Mouse (Mus musculus): Measurements from ENCODE around the gene Gm11492. TPM values are rescaled to one million over a fixed set of nuclear protein-coding genes. Genes with fewer than 3 reads are reported as not detected.

The Gm11492 gene
- polyA plus RNA-seq, 1 experiment from 2014 or later = not detected

DNA sequence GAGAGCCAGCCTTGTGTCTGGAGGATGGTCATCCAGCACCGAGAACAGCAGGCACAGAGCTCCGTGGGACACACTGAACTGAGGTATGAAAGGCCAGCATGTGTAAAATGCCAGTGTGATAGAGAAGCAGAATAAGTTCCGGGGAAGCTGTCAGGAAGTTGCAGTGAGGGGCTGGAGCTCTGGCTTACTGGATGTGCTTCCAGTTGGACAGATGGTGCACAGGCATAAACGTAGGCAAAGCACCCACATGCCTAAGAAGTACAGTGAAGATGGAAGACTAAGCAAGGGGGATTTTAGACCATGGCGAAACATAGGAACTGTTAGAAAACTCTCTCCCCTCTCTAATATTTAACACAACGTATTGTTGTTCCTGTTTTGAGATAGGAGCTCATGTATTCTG lies 5.2 kb upstream of the Gm11492 start:
- no peaks in the 10 kb centered on the region for H3K27me3 ChIP-seq (ENCODE audit: poor library complexity, severe bottlenecking)
- WGBS = 89% methylated on average over 6 of the region's 6 CpGs
- H3K4me3 ChIP-seq = no peak overlapping the region
- DNase-seq (ENCODE audit: extremely low spot score, low spot score) = no peak
- no peaks in the 10 kb centered on the region for H3K4me1 ChIP-seq
- no peak overlapping the region for H3K27ac ChIP-seq
- H3K9me3 ChIP-seq = no peaks in the 10 kb centered on the region
- no peaks in the 10 kb centered on the region for H3K36me3 ChIP-seq (replicated peaks)

DNA sequence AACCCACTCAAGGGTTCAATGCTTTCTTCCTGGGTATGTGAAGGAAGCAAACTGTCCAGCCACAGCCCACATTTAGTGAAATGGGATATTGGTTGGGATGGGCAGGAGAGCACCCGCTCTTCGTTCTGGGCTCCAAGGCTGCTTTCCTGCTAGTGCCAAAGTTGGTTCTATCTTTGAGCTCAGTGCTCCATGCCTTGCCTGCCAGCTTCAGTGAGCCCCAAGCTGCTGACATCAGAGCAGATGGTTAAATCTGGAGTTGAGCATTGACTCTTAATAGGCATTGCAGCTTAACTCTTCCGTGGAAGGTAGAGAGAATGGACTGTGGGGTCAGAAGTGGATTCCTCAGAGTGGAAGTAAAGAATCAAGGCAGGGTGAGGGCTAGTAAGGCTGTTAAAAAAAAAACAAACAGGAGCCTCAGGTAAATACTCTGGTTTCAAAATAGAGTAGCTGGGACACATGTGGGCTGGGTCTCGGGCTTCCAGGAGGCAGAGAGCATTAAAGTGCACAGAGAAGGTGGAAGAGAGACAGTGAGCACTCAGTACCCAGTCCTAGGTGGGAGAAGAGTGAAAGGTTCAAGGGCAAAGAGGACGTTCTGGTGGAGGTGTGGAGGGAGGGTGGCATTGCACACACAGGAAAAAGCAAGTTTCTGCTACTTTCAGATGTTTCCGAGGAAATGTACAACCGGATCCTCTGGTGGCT lies 2.0 kb downstream of the Gm11492 start, which contains the start of gene Sept4:
Gene Sept4 (plus strand): TSS at position 649 of the 699 bp plus-strand sequence.
- Histone ChIP-seq H3K4me1 (peaks cover 4% of the 10 kb centered on the region; the same call in 1 of the 2 replicates), H3K4me3 (no peak within 1 kb of the TSS), H3K27me3 (ENCODE audit: poor library complexity, severe bottlenecking) (no peaks in the 10 kb centered on the region), H3K27ac (no peak within 1 kb of the TSS), H3K9me3 (no peaks in the 10 kb centered on the region), H3K36me3 (replicated peaks) (no peaks in the 10 kb centered on the region)
- no peak for DNase-seq (ENCODE audit: extremely low spot score, low spot score)
- WGBS = 87% methylated on average over 7 of the region's 7 CpGs

DNA sequence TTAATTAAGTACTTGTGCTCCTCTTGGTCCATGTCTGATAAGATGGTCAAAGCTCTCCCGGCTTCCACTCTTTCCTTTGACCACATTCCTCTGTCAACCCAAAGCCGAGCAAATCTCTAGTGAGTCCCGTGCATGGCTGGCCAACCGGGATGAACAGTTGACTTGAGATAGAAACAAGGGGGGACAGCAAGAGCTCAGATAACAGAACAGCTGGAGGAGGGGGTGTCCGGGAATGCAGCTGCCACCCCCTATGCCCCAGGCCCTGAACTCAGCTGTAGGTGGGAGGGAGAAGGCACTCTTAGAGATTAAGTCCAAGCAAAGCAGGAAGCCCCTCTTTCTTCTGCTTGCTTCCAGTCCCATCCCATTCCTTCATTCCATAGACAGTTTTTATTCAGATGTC lies 4.3 kb downstream of the Gm11492 start:
- H3K36me3 ChIP-seq (replicated peaks) = no peaks in the 10 kb centered on the region
- no peak overlapping the region for H3K4me3 ChIP-seq
- no peak overlapping the region for H3K27ac ChIP-seq
- no peak for DNase-seq (ENCODE audit: extremely low spot score, low spot score)
- 66% methylated on average over 5 of the region's 5 CpGs for WGBS
- no peaks in the 10 kb centered on the region for H3K27me3 ChIP-seq (ENCODE audit: poor library complexity, severe bottlenecking)
- H3K4me1 ChIP-seq = peaks cover 4% of the 10 kb centered on the region; the same call in 1 of the 2 replicates
- no peaks in the 10 kb centered on the region for H3K9me3 ChIP-seq

DNA sequence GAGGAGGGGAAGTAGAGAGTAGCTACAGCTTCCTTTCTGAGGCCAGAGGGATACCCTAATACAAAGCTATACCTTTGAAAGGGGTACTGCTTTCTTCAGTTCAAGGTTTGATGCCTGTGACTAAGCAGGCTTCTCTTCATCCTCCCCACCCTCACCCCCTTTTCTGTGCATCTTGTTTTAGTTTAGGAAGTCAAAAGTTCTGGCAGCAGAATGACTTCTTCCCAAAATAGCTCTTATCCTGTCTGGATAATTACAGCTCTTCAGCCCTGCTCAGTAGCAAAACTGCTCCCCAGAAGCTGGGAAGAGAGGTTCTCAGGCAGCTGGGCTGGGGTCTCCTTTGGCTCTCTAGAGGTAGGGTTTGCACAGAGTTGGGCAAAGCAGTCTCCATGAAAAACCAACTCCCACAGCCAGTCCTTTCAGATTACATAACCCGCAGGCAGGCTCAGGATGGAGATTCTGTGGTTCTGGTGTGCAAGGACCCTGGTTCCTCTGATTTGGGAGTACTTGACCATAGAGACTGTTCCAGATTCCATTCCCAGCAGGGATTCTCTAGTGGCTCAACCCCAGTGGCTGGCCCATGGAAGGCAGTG lies 5.0 kb downstream of the Gm11492 start:
- 94% methylated on average over 1 of the region's 1 CpGs for WGBS
- H3K36me3 ChIP-seq (replicated peaks) = no peaks in the 10 kb centered on the region
- DNase-seq (ENCODE audit: extremely low spot score, low spot score) = no peak
- no peak overlapping the region for H3K27ac ChIP-seq
- no peaks in the 10 kb centered on the region for H3K9me3 ChIP-seq
- peaks cover 4% of the 10 kb centered on the region; the same call in 1 of the 2 replicates for H3K4me1 ChIP-seq
- peaks cover under 1% of the 10 kb centered on the region; the same call in 1 of the 2 replicates for H3K27me3 ChIP-seq (ENCODE audit: poor library complexity, severe bottlenecking)
- H3K4me3 ChIP-seq = no peak overlapping the region

DNA sequence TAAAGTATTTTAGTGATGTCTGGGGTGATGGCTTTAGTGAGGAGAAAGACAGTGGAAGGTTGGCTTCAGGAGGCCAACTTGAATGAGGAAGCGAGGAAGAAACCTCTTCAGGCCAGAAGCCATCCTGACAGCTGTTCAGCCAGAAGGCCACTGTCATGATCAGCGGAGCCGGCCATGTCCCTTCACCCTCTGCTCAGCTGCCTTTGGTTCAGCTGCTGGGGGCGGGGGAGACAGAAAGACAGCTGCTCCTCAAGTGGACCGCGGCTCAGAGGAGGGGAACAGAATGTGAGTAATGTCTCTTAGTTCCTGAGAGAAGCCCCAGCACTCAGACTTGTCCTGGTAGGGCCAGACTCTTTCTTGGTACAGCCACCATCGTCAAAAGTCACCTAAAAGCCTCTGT lies 7.3 kb downstream of the Gm11492 start:
- peaks cover 17% of the 10 kb centered on the region for H3K27me3 ChIP-seq (ENCODE audit: poor library complexity, severe bottlenecking)
- H3K4me1 ChIP-seq = peaks cover 22% of the 10 kb centered on the region
- H3K27ac ChIP-seq = no peak overlapping the region
- DNase-seq (ENCODE audit: extremely low spot score, low spot score) = no peak
- H3K9me3 ChIP-seq = no peaks in the 10 kb centered on the region
- H3K4me3 ChIP-seq = no peak overlapping the region
- H3K36me3 ChIP-seq (replicated peaks) = no peaks in the 10 kb centered on the region
- WGBS = 85% methylated on average over 7 of the region's 7 CpGs

DNA sequence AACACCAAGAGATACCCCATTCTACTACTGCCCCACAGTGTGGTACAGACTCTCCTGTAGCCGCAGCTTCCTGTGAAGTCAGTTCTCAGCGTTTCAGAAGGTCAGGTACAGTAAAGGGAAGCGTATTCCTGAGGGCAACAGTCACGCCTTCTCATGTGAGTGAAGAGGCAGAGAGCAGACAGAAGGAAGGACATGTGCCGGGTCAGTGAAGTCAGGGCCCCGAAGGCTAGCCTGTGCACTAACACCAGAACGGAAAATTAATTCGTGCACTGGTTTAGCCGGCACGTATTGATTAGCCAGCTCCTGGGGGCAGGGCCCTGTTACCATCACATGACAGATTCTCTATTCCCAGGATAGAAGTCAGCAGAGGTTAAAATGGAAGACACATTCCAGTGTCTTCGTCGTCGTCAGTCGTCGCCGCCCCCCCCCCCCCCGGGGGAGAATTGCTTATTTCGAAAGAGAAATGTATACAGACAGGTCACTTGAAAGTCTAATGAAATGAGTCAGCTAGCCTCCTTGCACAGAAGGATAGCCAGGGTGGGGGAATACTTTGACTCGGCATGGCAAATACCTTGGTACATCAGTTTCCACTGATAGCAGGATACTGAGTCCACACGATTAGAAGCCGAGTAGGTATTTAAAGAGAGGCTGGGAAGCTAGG lies 8.2 kb downstream of the Gm11492 start:
- Histone ChIP-seq H3K4me3 (no peak overlapping the region), H3K27ac (no peak overlapping the region), H3K27me3 (ENCODE audit: poor library complexity, severe bottlenecking) (peaks cover 23% of the 10 kb centered on the region), H3K4me1 (peaks cover 31% of the 10 kb centered on the region), H3K9me3 (no peaks in the 10 kb centered on the region), H3K36me3 (replicated peaks) (no peaks in the 10 kb centered on the region)
- WGBS = 82% methylated on average over 21 of the region's 21 CpGs
- no peak for DNase-seq (ENCODE audit: extremely low spot score, low spot score)

DNA sequence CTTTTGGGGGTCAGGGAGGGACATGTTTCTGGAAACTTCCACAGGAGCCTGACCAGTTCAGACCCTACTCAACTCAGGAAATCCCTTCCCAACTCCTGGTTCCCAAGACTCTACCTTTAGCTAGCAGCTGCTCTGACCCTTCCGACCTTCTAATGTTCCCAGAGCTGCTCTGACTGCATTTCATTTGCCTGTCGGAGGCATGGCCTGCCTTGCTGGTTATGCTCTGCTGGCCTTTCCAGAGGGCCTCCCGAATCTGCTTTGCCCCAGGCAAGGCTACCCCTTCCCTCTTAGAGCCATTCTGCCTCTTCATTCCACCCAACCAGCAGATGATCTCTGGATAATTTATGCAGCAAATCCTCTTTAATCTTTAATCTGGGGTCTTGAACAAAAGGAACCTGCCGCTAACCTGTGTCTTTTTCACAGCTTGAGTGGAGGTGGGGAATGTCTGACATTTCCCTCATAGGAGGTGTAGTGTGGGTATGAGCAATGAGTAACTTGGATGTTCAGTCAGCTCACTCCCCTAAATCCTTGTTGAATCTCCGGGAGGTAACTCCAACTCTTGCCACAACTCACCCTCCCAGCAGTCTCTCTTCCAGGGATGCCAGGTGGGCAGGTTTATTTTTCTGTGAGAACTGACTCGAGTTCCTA lies 11.3 kb downstream of the Gm11492 start:
- no peaks in the 10 kb centered on the region for H3K9me3 ChIP-seq
- H3K27me3 ChIP-seq (ENCODE audit: poor library complexity, severe bottlenecking) = peaks cover 36% of the 10 kb centered on the region
- H3K27ac ChIP-seq = peak overlapping the region; percentile 79
- no peaks in the 10 kb centered on the region for H3K36me3 ChIP-seq (replicated peaks)
- WGBS = 8% methylated on average over 6 of the region's 6 CpGs
- H3K4me1 ChIP-seq = peaks cover 43% of the 10 kb centered on the region
- no peak for DNase-seq (ENCODE audit: extremely low spot score, low spot score)
- peak overlapping the region; percentile 74 for H3K4me3 ChIP-seq

DNA sequence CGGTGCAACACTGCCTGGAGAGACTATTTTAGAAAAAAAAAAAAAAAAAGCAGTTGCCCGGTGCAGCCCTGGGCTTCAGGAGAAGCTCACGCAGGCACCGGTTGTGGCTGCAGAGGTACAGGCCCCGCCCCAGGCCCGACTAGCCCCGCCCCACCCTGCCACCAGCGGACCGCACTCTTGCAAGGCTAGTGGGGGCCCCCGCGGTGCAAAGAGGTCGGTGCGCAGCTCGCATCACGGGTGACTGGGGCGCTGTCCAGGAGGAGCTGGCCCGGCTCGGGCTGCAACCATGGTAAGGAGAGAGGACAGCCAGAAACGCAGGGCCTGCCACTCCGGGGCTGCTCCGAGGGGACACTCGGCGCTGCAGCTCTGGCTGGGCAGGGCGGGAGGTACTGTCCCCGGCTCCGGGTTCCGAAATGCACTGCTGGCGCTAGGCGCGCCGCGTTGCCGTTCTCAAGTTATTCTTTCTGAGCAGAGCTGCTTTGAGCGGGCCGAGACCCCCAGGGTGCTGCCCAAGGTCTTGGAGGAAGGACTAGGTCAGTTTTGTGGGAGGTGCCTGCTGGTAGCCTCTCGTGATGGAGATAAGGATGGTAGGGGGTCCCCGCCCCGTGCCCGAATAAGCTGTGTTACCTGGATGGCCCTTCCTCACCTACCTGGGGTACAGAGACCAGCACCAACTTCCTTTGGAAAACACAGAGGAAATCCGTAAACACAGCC lies 12.0 kb downstream of the Gm11492 start:
- Histone ChIP-seq H3K4me1 (peaks cover 43% of the 10 kb centered on the region), H3K27ac (peak overlapping the region; percentile 79), H3K27me3 (ENCODE audit: poor library complexity, severe bottlenecking) (peaks cover 36% of the 10 kb centered on the region), H3K4me3 (peak overlapping the region; percentile 74), H3K36me3 (replicated peaks) (no peaks in the 10 kb centered on the region), H3K9me3 (no peaks in the 10 kb centered on the region)
- under 1% methylated on average over 40 of the region's 40 CpGs for WGBS
- peak; percentile 73 for DNase-seq (ENCODE audit: extremely low spot score, low spot score)

DNA sequence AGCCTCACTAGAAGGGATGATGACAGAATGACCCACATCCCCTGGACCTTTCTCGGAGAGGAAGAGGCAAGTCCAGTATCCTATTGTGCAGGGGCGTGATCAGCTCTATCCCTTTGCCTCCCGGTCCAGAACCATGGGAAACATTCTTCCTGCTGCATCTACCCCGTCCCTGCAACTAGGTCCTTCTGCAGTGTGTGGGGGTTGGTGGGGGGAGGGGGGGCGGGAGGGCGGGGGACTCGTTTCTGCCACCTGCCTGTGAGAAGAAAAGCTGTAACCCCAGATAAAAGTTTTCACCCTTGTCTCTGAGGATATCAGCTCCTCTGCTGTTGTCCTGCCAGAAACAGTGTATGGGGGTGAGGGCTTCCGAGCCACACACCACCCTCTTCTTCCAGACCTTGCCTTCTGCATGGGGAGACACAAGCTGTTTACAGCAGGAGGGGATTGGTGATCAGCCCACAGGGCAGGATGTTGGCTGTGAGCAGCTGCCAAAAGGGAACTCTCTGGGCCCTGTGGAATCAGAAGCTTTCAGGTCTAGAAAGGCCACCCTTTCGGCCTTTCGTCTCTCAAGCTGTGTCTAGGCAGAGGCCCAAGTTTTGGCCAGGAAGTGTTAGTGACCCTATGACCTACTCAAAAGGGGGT lies 12.6 kb downstream of the Gm11492 start:
- H3K4me3 ChIP-seq = peak overlapping the region; percentile 74
- H3K9me3 ChIP-seq = no peaks in the 10 kb centered on the region
- 15% methylated on average over 10 of the region's 10 CpGs for WGBS
- H3K27me3 ChIP-seq (ENCODE audit: poor library complexity, severe bottlenecking) = peaks cover 36% of the 10 kb centered on the region
- peaks cover 43% of the 10 kb centered on the region for H3K4me1 ChIP-seq
- peak overlapping the region; percentile 79 for H3K27ac ChIP-seq
- H3K36me3 ChIP-seq (replicated peaks) = no peaks in the 10 kb centered on the region
- no peak for DNase-seq (ENCODE audit: extremely low spot score, low spot score)

DNA sequence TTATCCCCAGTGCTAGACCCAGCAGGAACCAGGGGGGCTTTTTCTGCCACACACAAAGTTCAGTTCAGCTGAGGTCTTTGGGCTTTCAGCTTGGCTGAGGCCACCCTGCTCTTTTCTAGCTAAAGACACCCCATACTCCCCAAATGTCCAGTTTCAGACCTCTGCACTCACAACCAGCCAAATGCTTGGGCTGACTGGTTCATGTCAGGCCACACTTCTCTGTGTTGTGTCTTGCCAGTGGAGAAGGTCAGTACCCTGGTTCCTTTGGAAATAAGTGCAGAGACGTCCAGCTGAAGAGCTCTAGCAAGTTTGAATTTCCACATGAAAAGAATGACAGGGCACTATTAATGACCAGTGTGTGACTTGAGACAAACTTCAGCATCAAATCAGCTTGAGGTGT lies 13.3 kb downstream of the Gm11492 start:
- Histone ChIP-seq H3K27me3 (ENCODE audit: poor library complexity, severe bottlenecking) (peaks cover 36% of the 10 kb centered on the region), H3K27ac (no peak overlapping the region), H3K4me1 (peaks cover 43% of the 10 kb centered on the region), H3K36me3 (replicated peaks) (no peaks in the 10 kb centered on the region), H3K9me3 (no peaks in the 10 kb centered on the region), H3K4me3 (peak overlapping the region; percentile 74; the same call in 1 of the 2 replicates)
- no peak for DNase-seq (ENCODE audit: extremely low spot score, low spot score)
- WGBS = 50% methylated on average over 1 of the region's 1 CpGs

DNA sequence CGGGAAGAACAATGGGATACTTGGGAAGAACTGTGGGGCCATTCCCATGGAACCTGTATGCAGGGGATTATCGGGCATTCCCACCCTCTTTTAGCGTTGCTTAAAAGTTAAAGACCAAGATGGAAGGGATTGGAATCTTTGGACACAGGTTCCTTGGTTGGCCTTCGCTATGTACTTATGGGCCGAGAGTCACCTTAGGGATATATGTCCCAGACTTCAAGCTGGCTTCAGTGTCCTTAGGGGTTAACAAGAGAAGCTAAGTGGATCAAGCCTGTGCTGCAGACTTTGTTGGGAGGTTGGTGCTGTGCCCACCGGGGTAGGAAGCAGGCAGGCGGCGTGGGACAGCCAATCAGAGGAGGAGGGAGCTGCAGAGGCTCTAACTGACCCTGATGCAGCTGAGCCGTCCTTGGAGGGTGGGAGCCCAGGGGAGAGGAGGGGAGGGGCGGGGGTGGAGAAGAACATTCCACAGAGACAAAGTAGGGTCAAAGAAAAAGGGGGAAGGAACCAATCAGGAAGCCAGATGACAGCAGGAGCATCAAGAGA lies 14.2 kb downstream of the Gm11492 start:
- 43% methylated on average over 10 of the region's 10 CpGs for WGBS
- Histone ChIP-seq H3K27me3 (ENCODE audit: poor library complexity, severe bottlenecking) (peaks cover 36% of the 10 kb centered on the region), H3K27ac (no peak overlapping the region), H3K9me3 (no peaks in the 10 kb centered on the region), H3K4me1 (peaks cover 43% of the 10 kb centered on the region), H3K4me3 (no peak overlapping the region), H3K36me3 (replicated peaks) (no peaks in the 10 kb centered on the region)
- no peak for DNase-seq (ENCODE audit: extremely low spot score, low spot score)

All from forebrain, embryonic 10.5 days (tissue).